Mouse (Mus musculus): Measurements from ENCODE around the gene Tbc1d17. TPM values are rescaled to one million over a fixed set of nuclear protein-coding genes. Genes with fewer than 3 reads are reported as not detected.

The Tbc1d17 gene
- total RNA-seq, 4 experiments from 2014 or later, result 40.7 to 59.5 (median 51.5) TPM

GRCm38 (mm10) chr7:44853065-44853464 lies 4.2 kb upstream of the Tbc1d17 start:
- no peak for DNase-seq (ENCODE audit: low spot score)

- no peak for DNase-seq (ENCODE audit: low spot score)
Observed at GRCm38 (mm10) chr7:44852259-44853027, 3.6 kb upstream of the Tbc1d17 start.

- no peak for DNase-seq (ENCODE audit: low spot score)
Observed at GRCm38 (mm10) chr7:44851625-44852234, 2.9 kb upstream of the Tbc1d17 start.

- no peak for DNase-seq (ENCODE audit: low spot score)
Observed at GRCm38 (mm10) chr7:44850789-44851624, 2.1 kb upstream of the Tbc1d17 start.

GRCm38 (mm10) chr7:44850146-44850545 lies 1.3 kb upstream of the Tbc1d17 start:
- DNase-seq (ENCODE audit: low spot score), result no peak

GRCm38 (mm10) chr7:44849416-44850111 lies 685 bp upstream of the Tbc1d17 start:
- peak; percentile 93 for DNase-seq (ENCODE audit: low spot score)

GRCm38 (mm10) chr7:44847772-44848171 lies 1.1 kb downstream of the Tbc1d17 start:
- no peak for DNase-seq (ENCODE audit: low spot score)

- no peak for DNase-seq (ENCODE audit: low spot score)
Observed at GRCm38 (mm10) chr7:44846804-44847203, 2.1 kb downstream of the Tbc1d17 start.

GRCm38 (mm10) chr7:44845006-44845405 lies 3.9 kb downstream of the Tbc1d17 start:
- DNase-seq (ENCODE audit: low spot score), result no peak

GRCm38 (mm10) chr7:44841825-44842463 lies 6.9 kb downstream of the Tbc1d17 start:
- no peak for DNase-seq (ENCODE audit: low spot score)

- DNase-seq (ENCODE audit: low spot score), result no peak
Observed at GRCm38 (mm10) chr7:44840426-44840825, 8.5 kb downstream of the Tbc1d17 start.

GRCm38 (mm10) chr7:44839491-44840191 lies 9.2 kb downstream of the Tbc1d17 start:
- no peak for DNase-seq (ENCODE audit: low spot score)

- no peak for DNase-seq (ENCODE audit: low spot score)
Observed at GRCm38 (mm10) chr7:44839171-44839490, 9.7 kb downstream of the Tbc1d17 start.

- DNase-seq (ENCODE audit: low spot score), result no peak
Observed at GRCm38 (mm10) chr7:44838073-44838472, 10.8 kb downstream of the Tbc1d17 start.

- DNase-seq (ENCODE audit: low spot score), result no peak
Observed at GRCm38 (mm10) chr7:44836423-44837053, 12.3 kb downstream of the Tbc1d17 start.

- no peak for DNase-seq (ENCODE audit: low spot score)
Observed at GRCm38 (mm10) chr7:44836016-44836404, 12.9 kb downstream of the Tbc1d17 start.

- no peak for DNase-seq (ENCODE audit: low spot score)
Observed at GRCm38 (mm10) chr7:44835373-44836015, 13.4 kb downstream of the Tbc1d17 start.

- no peak for DNase-seq (ENCODE audit: low spot score)
Observed at GRCm38 (mm10) chr7:44832763-44833162, 16.1 kb downstream of the Tbc1d17 start.

- no peak for DNase-seq (ENCODE audit: low spot score)
Observed at GRCm38 (mm10) chr7:44828706-44829105, 20.2 kb downstream of the Tbc1d17 start.

GRCm38 (mm10) chr7:44826771-44827170 lies 22.1 kb downstream of the Tbc1d17 start:
- DNase-seq (ENCODE audit: low spot score), result no peak

Data from heart, adult 8-10 months (tissue).